Mouse (Mus musculus) kidney, adult 2 months (tissue): ENCODE measurements around the gene Irs3. TPM values are rescaled to one million over a fixed set of nuclear protein-coding genes. Genes with fewer than 3 reads are reported as not detected.
"Not testable (repeated sequence)": the region's sequence is repeated elsewhere in the genome, so short reads cannot be mapped to it uniquely, and the experiment has no call there.

Source experiments
- DNase-seq: peaks from one replicate; pipeline ENCODE4 v3.0.0; 2021
- H3K27ac ChIP-seq: fragments of 200-500 bp; 2 replicates; pipeline ENCODE4 v1.5.1; 2012; ENCODE audit warnings: low read depth, low read length, control low read depth, inconsistent platforms; ENCODE audit not compliant: insufficient read depth
- H3K27me3 ChIP-seq: fragments of 200-500 bp; replicated peaks from 2 replicates; pipeline ENCODE4 v1.6.1; 2012; ENCODE audit warnings: mild to moderate bottlenecking, moderate library complexity, low read length, inconsistent platforms; ENCODE audit not compliant: control insufficient read depth, insufficient read depth
- H3K36me3 ChIP-seq: fragments of 200-500 bp; 2 replicates; pipeline ENCODE4 v1.6.1; 2012; ENCODE audit warnings: mild to moderate bottlenecking, moderate library complexity, low read length, inconsistent platforms; ENCODE audit not compliant: control insufficient read depth, insufficient read depth
- H3K4me1 ChIP-seq: fragments of 200-500 bp; 2 replicates; pipeline ENCODE4 v1.6.1; 2011; ENCODE audit warnings: low read length; ENCODE audit not compliant: control insufficient read depth, insufficient read depth
- H3K4me3 ChIP-seq: fragments of 200-500 bp; 2 replicates; pipeline ENCODE4 v1.5.1; 2011; ENCODE audit warnings: mild to moderate bottlenecking, low read depth, low read length, control low read depth; ENCODE audit not compliant: insufficient read depth
- CTCF ChIP-seq: fragments of 200-500 bp; conservative IDR thresholded peaks from 2 replicates; pipeline ENCODE4 v1.5.1; 2011; ENCODE audit warnings: low read depth, mild to moderate bottlenecking, control low read depth, low read length, moderate library complexity, mixed read lengths; ENCODE audit not compliant: insufficient read depth, insufficient read length
- POLR2A ChIP-seq: fragments of 200-500 bp; IDR thresholded peaks from one replicate; pipeline ENCODE4 v1.6.1; 2011; ENCODE audit warnings: low read depth, low read length, control low read depth
- WGBS: fragments of 180-500 bp; shearing (Covaris S2); methylation state at CpG from one replicate; pipeline ENCODE4 v1.1.7; 2018; 5-methylcytosine and 5-hydroxymethylcytosine counted together
- polyA plus RNA-seq: library from polyadenylated mRNA; depleted of rRNA; stranded (reverse); fragments of >200 nt; gene quantifications from 2 replicates; pipeline ENCODE4 v1.2.3, GENCODE M21; 2012

Irs3 gene
- polyA plus RNA-seq, 1 experiment, result 4.2 TPM

DNA sequence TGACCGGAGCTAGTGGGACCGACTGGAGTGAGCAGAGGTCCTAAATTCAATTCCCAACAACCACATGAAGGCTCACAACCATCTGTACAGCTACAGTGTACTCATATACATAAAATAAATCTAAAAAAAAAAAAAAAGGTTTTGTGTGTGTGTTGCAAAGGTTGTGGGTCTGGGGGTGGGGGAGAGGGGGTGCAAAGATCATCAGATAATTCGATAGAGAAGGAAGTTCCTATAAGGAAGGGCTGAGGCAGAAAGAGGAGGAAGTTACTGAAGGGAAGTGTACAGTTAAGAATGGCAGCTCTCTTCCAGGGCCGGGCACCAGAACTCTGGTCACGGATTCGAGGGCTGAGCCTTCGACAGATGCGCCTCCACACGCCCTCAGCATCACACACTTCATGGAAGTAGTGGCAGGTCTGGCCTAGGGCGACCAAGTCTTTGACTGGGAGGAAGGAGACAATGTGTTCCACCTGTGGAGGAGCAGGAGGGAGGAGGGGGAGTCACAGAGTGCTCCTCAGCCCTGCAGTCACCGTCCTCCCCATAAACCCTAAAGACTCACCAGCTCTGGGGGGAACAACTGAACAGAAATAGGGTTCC lies 21.5 kb downstream of the Irs3 start:
- Histone ChIP-seq H3K27ac (no peak overlapping the region), H3K36me3 (no peaks in the 10 kb centered on the region), H3K27me3 (no peaks in the 10 kb centered on the region), H3K4me3 (no peak overlapping the region), H3K4me1 (no peaks in the 10 kb centered on the region)
- DNase-seq, result no peak
- WGBS, result 84% methylated on average over 11 of the region's 11 CpGs
- TF ChIP-seq POLR2A (no peak), CTCF (no peak)

DNA sequence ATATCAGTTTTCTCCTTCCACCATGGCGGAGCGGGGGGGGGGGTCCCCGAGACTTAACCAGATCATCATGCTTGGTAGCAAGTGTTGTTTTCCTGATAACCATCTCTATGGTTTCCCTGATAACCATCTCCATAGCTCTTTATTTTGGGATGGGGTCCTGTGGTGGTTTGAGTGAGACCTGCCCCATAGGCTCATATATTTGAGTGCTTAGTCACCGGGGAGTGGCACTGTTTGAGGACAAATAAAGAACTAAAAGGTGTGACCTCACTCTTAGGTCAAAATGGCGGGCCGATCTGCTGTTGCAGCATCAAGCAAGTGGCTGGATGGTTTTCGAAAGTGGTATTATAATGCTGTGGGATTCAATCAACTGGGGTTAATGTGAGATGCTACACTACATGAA lies 30.2 kb downstream of the Irs3 start:
- no peak overlapping the region for H3K4me3 ChIP-seq
- H3K27ac ChIP-seq, result no peak overlapping the region
- no peak for TF ChIP-seq POLR2A
- no peak for TF ChIP-seq CTCF
- WGBS, result 87% methylated on average over 7 of the region's 7 CpGs
- no peaks in the 10 kb centered on the region for H3K27me3 ChIP-seq
- no peak for DNase-seq
- peaks cover 14% of the 10 kb centered on the region for H3K4me1 ChIP-seq
- H3K36me3 ChIP-seq, result no peaks in the 10 kb centered on the region

DNA sequence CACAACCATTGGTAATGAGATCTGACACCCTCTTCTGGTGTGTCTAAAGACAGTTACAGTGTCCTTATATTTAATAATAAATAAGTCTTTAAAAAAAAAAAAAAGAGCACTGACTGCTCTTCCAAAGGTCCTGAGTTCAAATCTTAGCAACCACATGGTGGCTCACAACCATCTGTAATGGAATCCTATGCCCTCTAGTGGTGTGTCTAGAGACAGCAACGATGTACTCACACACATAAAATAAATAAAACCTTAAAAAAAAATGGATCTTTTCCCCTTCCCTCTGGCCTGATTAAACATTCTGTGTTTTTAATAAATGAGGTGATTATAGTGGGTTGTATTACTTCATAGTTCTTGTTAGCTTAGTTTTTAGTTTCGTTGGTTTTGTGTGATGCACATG lies 30.6 kb downstream of the Irs3 start:
- not testable (repeated sequence) for H3K36me3 ChIP-seq, H3K27ac ChIP-seq, DNase-seq, H3K4me3 ChIP-seq, H3K27me3 ChIP-seq
- H3K4me1 ChIP-seq, result peaks cover 14% of the 10 kb centered on the region
- WGBS, result 96% methylated on average over 2 of the region's 2 CpGs

DNA sequence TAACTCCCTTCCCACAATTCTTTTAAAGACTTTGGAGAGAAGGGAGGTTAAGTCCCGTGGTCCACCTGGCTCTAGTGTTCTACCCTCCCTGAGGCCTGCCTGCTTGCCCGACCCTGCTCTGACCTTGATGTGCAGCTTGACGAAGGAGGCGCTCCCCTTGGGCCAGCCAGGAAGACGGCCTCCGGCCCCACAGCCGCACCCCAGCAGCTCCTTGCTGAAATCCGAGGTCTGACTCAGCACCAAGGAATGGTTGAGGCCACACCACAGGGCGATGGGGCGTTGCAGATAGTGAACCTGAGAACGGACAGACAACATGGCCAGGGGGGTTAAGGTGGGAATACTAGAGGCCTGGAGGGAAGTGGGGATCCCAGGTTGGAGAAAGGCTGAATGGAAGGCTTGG lies 32.0 kb downstream of the Irs3 start, which contains the start of gene Pcolce:
Pcolce (minus strand) TSS at position 235 of the 400 bp plus-strand sequence.
- no peaks in the 10 kb centered on the region for H3K36me3 ChIP-seq
- H3K4me1 ChIP-seq, result peaks cover 14% of the 10 kb centered on the region
- no peaks in the 10 kb centered on the region for H3K27me3 ChIP-seq
- DNase-seq, result no peak
- WGBS, result 40% methylated on average over 11 of the region's 11 CpGs
- TF ChIP-seq CTCF, result no peak
- TF ChIP-seq POLR2A, result no peak
- H3K4me3 ChIP-seq, result no peak within 1 kb of the TSS
- peak within 1 kb of the TSS; percentile 43; the same call in 1 of the 2 replicates for H3K27ac ChIP-seq

DNA sequence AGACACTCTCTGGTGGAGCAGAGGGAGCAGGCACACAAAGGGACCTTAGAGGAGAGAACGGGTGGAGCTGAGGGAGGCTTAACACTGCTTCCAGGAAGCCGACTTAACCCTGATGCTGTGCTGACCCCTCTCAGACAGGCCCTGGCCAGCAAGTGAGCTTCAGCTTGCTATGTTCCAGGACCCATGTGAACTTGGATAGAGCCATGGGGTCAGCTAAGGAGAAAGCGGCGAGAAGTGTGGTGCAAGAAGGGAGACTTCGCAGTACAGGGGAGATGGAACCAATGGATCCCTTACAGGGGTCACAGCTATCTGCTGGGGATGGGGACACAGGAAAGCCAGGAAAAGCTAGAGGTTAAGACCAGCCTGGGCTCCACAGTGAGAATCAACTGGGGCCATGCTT lies 32.4 kb downstream of the Irs3 start:
- no peaks in the 10 kb centered on the region for H3K36me3 ChIP-seq
- no peaks in the 10 kb centered on the region for H3K27me3 ChIP-seq
- H3K4me1 ChIP-seq, result peaks cover 14% of the 10 kb centered on the region
- peak overlapping the region; percentile 43; the same call in 1 of the 2 replicates for H3K27ac ChIP-seq
- DNase-seq, result no peak
- 81% methylated on average over 5 of the region's 5 CpGs for WGBS
- TF ChIP-seq CTCF (no peak), POLR2A (no peak)
- H3K4me3 ChIP-seq, result no peak overlapping the region

DNA sequence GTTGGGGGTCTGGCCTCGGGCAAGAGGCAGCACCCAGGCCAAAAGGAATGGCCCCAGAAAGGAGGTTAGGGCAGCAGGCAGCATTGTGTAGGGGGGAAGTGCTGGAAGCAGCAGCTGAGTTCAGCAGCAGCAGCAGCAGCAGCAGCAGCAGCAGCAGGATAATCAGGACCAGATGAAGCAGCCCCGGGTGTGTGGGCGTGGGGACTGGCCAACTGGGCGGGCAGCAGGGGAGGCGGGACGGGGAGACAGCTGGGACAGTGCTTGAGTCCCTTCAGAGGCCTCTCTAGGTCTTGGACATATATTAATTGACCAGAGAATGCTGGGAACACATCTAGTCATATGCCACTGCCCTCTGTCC lies 34.3 kb downstream of the Irs3 start:
- H3K27ac ChIP-seq, result peak overlapping the region; percentile 89
- peak overlapping the region; percentile 49 for H3K4me3 ChIP-seq
- no peaks in the 10 kb centered on the region for H3K27me3 ChIP-seq
- no peaks in the 10 kb centered on the region for H3K36me3 ChIP-seq
- DNase-seq, result peak; percentile 54
- no peak for TF ChIP-seq CTCF
- 19% methylated on average over 6 of the region's 6 CpGs for WGBS
- peaks cover 14% of the 10 kb centered on the region for H3K4me1 ChIP-seq

DNA sequence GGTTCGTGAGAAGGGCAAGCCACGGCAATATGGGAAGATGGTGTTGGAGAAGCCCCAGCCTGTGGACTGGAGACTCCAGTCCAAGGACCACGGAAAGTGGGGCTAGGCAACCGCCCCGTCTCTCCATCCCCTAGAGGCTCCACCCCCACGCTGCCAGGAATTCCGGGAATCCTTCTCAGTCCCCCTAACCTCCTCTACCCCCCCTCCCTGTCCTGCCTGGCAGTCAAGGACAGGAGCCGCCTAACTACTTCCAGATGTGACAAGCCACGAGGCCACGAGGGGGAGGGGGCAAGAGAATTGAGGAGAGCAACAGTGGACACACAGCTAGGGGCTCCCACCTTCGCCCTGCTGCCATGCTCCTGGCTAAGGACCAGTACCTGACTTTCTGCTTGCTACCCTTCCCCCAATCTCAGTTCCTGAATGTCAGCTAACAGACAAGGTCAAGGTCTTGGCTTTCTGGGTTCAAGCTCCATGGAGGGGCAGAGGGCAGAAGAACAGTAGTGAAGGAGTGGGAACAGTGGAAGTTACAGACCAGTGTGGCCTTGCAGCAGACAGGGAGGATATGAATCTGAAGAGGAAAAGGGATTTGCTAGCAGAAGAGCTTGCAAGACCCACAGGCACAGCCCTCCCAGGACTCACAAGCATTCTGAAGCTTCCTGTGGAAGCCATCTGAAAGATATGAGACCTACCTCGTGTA lies 34.8 kb downstream of the Irs3 start:
- Histone ChIP-seq H3K4me3 (peak overlapping the region; percentile 49), H3K4me1 (peaks cover 14% of the 10 kb centered on the region), H3K36me3 (no peaks in the 10 kb centered on the region), H3K27ac (peak overlapping the region; percentile 89), H3K27me3 (no peaks in the 10 kb centered on the region)
- TF ChIP-seq CTCF (no peak), POLR2A (no peak)
- DNase-seq, result peak; percentile 87
- 9% methylated on average over 12 of the region's 12 CpGs for whole genome bisulfite sequencing
